Mouse (Mus musculus): ENCODE measurements around the gene Rusc1. TPM values are rescaled to one million over a fixed set of nuclear protein-coding genes. Genes with fewer than 3 reads are reported as not detected.
A peak's percentile ranks its signal among the peaks of the same experiment; 100 is the strongest.
"Not testable (repeated sequence)": the region's sequence is repeated elsewhere in the genome, so short reads cannot be mapped to it uniquely, and the experiment has no call there.

Gene Rusc1
- polyA plus RNA-seq, 1 experiment from 2014 or later = 11.6 TPM

- H3K36me3 ChIP-seq = peaks cover 28% of the 10 kb centered on the region
- H3K27me3 ChIP-seq (ENCODE audit: insufficient read depth, poor library complexity, severe bottlenecking) = peaks cover 57% of the 10 kb centered on the region
- peak; percentile 90 for DNase-seq (ENCODE audit: low spot score)
- no peaks in the 10 kb centered on the region for H3K9me3 ChIP-seq
- peaks cover 58% of the 10 kb centered on the region for H3K4me1 ChIP-seq
- WGBS = under 1% methylated on average over 74 of the region's 74 CpGs
- peak overlapping the region; percentile 88 for H3K27ac ChIP-seq
- H3K4me3 ChIP-seq = peak overlapping the region; percentile 67
These were observed 2.1 kb downstream of the Rusc1 start for GRCm38 (mm10) chr3:89090694-89091655.

GRCm38 (mm10) chr3:89089882-89090591 is 3.1 kb downstream of the Rusc1 start:
- H3K9me3 ChIP-seq = no peaks in the 10 kb centered on the region
- peak overlapping the region; percentile 67 for H3K4me3 ChIP-seq
- peaks cover 55% of the 10 kb centered on the region for H3K27me3 ChIP-seq (ENCODE audit: insufficient read depth, poor library complexity, severe bottlenecking)
- H3K27ac ChIP-seq = peak overlapping the region; percentile 88
- H3K36me3 ChIP-seq = peaks cover 18% of the 10 kb centered on the region
- peak; percentile 96 for DNase-seq (ENCODE audit: low spot score)
- under 1% methylated on average over 40 of the region's 40 CpGs for WGBS
- peaks cover 58% of the 10 kb centered on the region for H3K4me1 ChIP-seq

- Histone ChIP-seq H3K4me1 (peaks cover 60% of the 10 kb centered on the region), H3K27ac (peak overlapping the region; percentile 88; the same call in 1 of the 2 replicates), H3K4me3 (peak overlapping the region; percentile 67), H3K27me3 (ENCODE audit: insufficient read depth, poor library complexity, severe bottlenecking) (peaks cover 45% of the 10 kb centered on the region), H3K9me3 (no peaks in the 10 kb centered on the region), H3K36me3 (peaks cover 8% of the 10 kb centered on the region)
- DNase-seq (ENCODE audit: low spot score) = no peak
- WGBS = 49% methylated on average over 14 of the region's 14 CpGs
These were observed 4.1 kb downstream of the Rusc1 start for GRCm38 (mm10) chr3:89088974-89089373.

GRCm38 (mm10) chr3:89087338-89088110 is 5.6 kb downstream of the Rusc1 start:
- WGBS = 28% methylated on average over 21 of the region's 21 CpGs
- peak overlapping the region; percentile 43 for H3K4me3 ChIP-seq
- peak overlapping the region; percentile 83 for H3K27ac ChIP-seq
- DNase-seq (ENCODE audit: low spot score) = peak; percentile 90
- H3K4me1 ChIP-seq = peaks cover 51% of the 10 kb centered on the region
- H3K27me3 ChIP-seq (ENCODE audit: insufficient read depth, poor library complexity, severe bottlenecking) = peaks cover 31% of the 10 kb centered on the region
- no peaks in the 10 kb centered on the region for H3K9me3 ChIP-seq
- 0 out of 2 replicates have a peak, but pooled peaks cover 4% of the 10 kb centered on the region for H3K36me3 ChIP-seq

GRCm38 (mm10) chr3:89084654-89085190 is 8.4 kb downstream of the Rusc1 start:
- Histone ChIP-seq H3K27me3 (ENCODE audit: insufficient read depth, poor library complexity, severe bottlenecking) (peaks cover 18% of the 10 kb centered on the region), H3K4me1 (peaks cover 24% of the 10 kb centered on the region), H3K27ac (no peak overlapping the region), H3K36me3 (peaks cover 14% of the 10 kb centered on the region), H3K4me3 (no peak overlapping the region), H3K9me3 (no peaks in the 10 kb centered on the region)
- WGBS = 75% methylated on average over 12 of the region's 12 CpGs
- DNase-seq (ENCODE audit: low spot score) = no peak

- Histone ChIP-seq H3K4me1 (peaks cover 18% of the 10 kb centered on the region), H3K4me3 (no peak overlapping the region), H3K27me3 (ENCODE audit: insufficient read depth, poor library complexity, severe bottlenecking) (peaks cover 16% of the 10 kb centered on the region), H3K36me3 (peaks cover 20% of the 10 kb centered on the region), H3K9me3 (no peaks in the 10 kb centered on the region), H3K27ac (no peak overlapping the region)
- DNase-seq (ENCODE audit: low spot score) = no peak
- 75% methylated on average over 2 of the region's 2 CpGs for WGBS
These were observed 9.0 kb downstream of the Rusc1 start for GRCm38 (mm10) chr3:89084133-89084532.

GRCm38 (mm10) chr3:89082287-89082686 is 10.8 kb downstream of the Rusc1 start:
- not testable (repeated sequence) for H3K27ac ChIP-seq; H3K27me3 ChIP-seq (ENCODE audit: insufficient read depth, poor library complexity, severe bottlenecking); H3K9me3 ChIP-seq; DNase-seq (ENCODE audit: low spot score); H3K4me3 ChIP-seq; H3K4me1 ChIP-seq
- H3K36me3 ChIP-seq = peaks cover 37% of the 10 kb centered on the region

- no peak for DNase-seq (ENCODE audit: low spot score)
- 92% methylated on average over 9 of the region's 9 CpGs for WGBS
- no peaks in the 10 kb centered on the region for H3K27me3 ChIP-seq (ENCODE audit: insufficient read depth, poor library complexity, severe bottlenecking)
- peaks cover 82% of the 10 kb centered on the region for H3K36me3 ChIP-seq
- no peak overlapping the region for H3K4me3 ChIP-seq
- no peak overlapping the region for H3K27ac ChIP-seq
- H3K4me1 ChIP-seq = no peaks in the 10 kb centered on the region
- no peaks in the 10 kb centered on the region for H3K9me3 ChIP-seq
These were observed 15.7 kb downstream of the Rusc1 start for GRCm38 (mm10) chr3:89077383-89077782.

- H3K4me1 ChIP-seq = no peaks in the 10 kb centered on the region
- H3K4me3 ChIP-seq = no peak overlapping the region
- no peak overlapping the region for H3K27ac ChIP-seq
- no peaks in the 10 kb centered on the region for H3K9me3 ChIP-seq
- H3K36me3 ChIP-seq = peaks cover 97% of the 10 kb centered on the region
- no peaks in the 10 kb centered on the region for H3K27me3 ChIP-seq (ENCODE audit: insufficient read depth, poor library complexity, severe bottlenecking)
- no peak for DNase-seq (ENCODE audit: low spot score)
These were observed 25.8 kb downstream of the Rusc1 start for GRCm38 (mm10) chr3:89067265-89067664.

GRCm38 (mm10) chr3:89061696-89062095 is 31.4 kb downstream of the Rusc1 start:
- Histone ChIP-seq H3K27ac (no peak overlapping the region), H3K4me1 (no peaks in the 10 kb centered on the region), H3K9me3 (no peaks in the 10 kb centered on the region), H3K4me3 (no peak overlapping the region), H3K27me3 (ENCODE audit: insufficient read depth, poor library complexity, severe bottlenecking) (no peaks in the 10 kb centered on the region), H3K36me3 (peaks cover 95% of the 10 kb centered on the region)
- no peak for DNase-seq (ENCODE audit: low spot score)
- 87% methylated on average over 3 of the region's 3 CpGs for WGBS

- Histone ChIP-seq H3K4me3 (no peak overlapping the region), H3K27me3 (ENCODE audit: insufficient read depth, poor library complexity, severe bottlenecking) (no peaks in the 10 kb centered on the region), H3K27ac (no peak overlapping the region), H3K36me3 (peaks cover 96% of the 10 kb centered on the region), H3K4me1 (no peaks in the 10 kb centered on the region), H3K9me3 (no peaks in the 10 kb centered on the region)
- WGBS = 88% methylated on average over 3 of the region's 3 CpGs
- no peak for DNase-seq (ENCODE audit: low spot score)
These were observed 34.3 kb downstream of the Rusc1 start for GRCm38 (mm10) chr3:89058783-89059182.

GRCm38 (mm10) chr3:89058361-89058760 is 34.8 kb downstream of the Rusc1 start:
- WGBS = 93% methylated on average over 9 of the region's 9 CpGs
- Histone ChIP-seq H3K36me3 (peaks cover 95% of the 10 kb centered on the region), H3K9me3 (no peaks in the 10 kb centered on the region)

More at GRCm38 (mm10) chr3:89058361-89058760, 34.8 kb downstream of the Rusc1 start:
- Histone ChIP-seq H3K27ac (no peak overlapping the region), H3K4me1 (no peaks in the 10 kb centered on the region), H3K27me3 (ENCODE audit: insufficient read depth, poor library complexity, severe bottlenecking) (no peaks in the 10 kb centered on the region), H3K4me3 (no peak overlapping the region)
- DNase-seq (ENCODE audit: low spot score) = no peak

Measured in heart, embryonic 10.5 days (tissue).